Mouse (Mus musculus): ENCODE results near the gene Ppm1h. TPM values are rescaled to one million over a fixed set of nuclear protein-coding genes. Genes with fewer than 3 reads are reported as not detected.

Ppm1h gene
- total and polyA plus RNA-seq, 3 experiments = 1.2 to 1.3 (median 1.3) TPM

DNA sequence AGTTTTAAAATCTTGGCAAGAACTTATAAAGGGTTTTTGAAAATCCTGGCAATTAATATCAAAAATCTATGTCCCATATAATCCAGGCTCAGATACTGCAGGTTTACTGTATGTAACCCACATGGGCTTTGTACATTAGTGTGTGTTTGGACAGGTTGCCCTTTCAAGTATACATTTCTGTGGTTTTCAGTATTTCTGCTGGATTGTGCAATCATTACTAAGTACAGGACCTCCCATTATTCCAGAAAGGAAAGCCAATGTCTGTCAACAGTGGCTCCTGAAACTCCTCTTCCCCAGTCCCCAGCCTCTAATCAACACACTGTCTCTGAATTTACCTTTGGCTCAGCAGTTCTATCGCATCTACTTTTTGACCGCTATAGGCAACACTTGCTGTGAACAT lies 66.4 kb downstream of the Ppm1h start:
- Histone ChIP-seq H3K36me3 (replicated peaks in 1 of 2; ENCODE audit: control insufficient read depth in 1 of 2, insufficient read depth in 1 of 2, low read length in 1 of 2) (no peaks in the 10 kb centered on the region), H3K79me2 (replicated peaks; ENCODE audit: control insufficient read depth, extremely low read depth, insufficient read depth, poor library complexity, severe bottlenecking) (no peaks in the 10 kb centered on the region), H3K27me3 (replicated peaks) (no peaks in the 10 kb centered on the region), H3K9ac (ENCODE audit: insufficient read depth, low read depth) (no peak overlapping the region), H3K9me3 (replicated peaks; ENCODE audit: low read length) (no peaks in the 10 kb centered on the region), H3K4me3 (replicated peaks in 1 of 3; ENCODE audit: low read depth in 2 of 3, low read length in 2 of 3, poor library complexity in 1 of 3) (no peak overlapping the region), H3K4me2 (ENCODE audit: insufficient read depth, low read depth, poor library complexity, severe bottlenecking) (no peak overlapping the region), H3K4me1 (ENCODE audit: control insufficient read depth in 1 of 2, insufficient read depth in 2 of 2) (peaks cover 9 to 17% of the 10 kb centered on the region in 2 experiments), H3K27ac (ENCODE audit: insufficient read depth, low read depth) (no peak overlapping the region)
- TF ChIP-seq CHD1 (IDR thresholded peaks at IDR 0.05; ENCODE audit: low read depth, low read length) = no peak
- no peak for TF ChIP-seq ZNF384 (IDR thresholded peaks at IDR 0.05; ENCODE audit: low read depth, low read length)
- no peak for TF ChIP-seq EP300 (IDR thresholded peaks at IDR 0.05; ENCODE audit: low read length)
- no peak for TF ChIP-seq ZC3H11A (IDR thresholded peaks at IDR 0.05; ENCODE audit: low read depth, low read length)
- TF ChIP-seq SMC3 (IDR thresholded peaks at IDR 0.05; ENCODE audit: low read depth, low read length) = no peak
- no peak for TF ChIP-seq MYC (IDR thresholded peaks at IDR 0.05; ENCODE audit: low read depth, low read length)
- no peak for TF ChIP-seq MAX (IDR thresholded peaks at IDR 0.05; ENCODE audit: low read length)
- in situ Hi-C loops (cut with MboI; ENCODE audit: low pct_ligation_motif_present, low pct_unique_long_range_greater_than_20kb, low sequenced_read_pairs) = no loop called here
- DNase-seq (ENCODE audit: extremely low read depth) = no peak
- dilution Hi-C loops (cut with MboI; ENCODE audit: extremely low pct_ligation_motif_present, extremely low pct_unique_long_range_greater_than_20kb, low sequenced_read_pairs) = no loop called here

DNA sequence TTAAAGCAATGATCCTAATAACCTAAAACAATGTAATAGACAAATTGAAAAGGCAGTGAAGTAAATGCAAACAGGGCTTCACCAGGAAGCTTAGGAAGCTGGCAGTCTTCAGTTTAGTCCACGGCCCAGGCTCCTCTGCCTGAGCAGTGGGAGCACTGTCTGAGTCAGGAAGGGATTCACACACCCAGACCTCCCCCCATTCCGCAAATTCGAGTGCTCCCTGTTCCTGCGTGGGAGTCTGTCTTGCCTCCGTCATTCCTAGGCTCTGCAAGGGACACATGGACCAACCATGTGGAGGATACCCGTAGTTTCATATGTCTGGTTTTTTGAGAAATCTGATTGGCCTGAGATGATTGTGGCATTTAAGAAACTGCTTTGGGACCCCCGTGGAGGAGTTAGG lies 67.6 kb downstream of the Ppm1h start:
- H3K4me1 ChIP-seq (ENCODE audit: control insufficient read depth in 1 of 2, insufficient read depth in 2 of 2) = peaks cover 9 to 16% of the 10 kb centered on the region in 2 experiments
- H3K9me3 ChIP-seq (replicated peaks; ENCODE audit: low read length) = no peaks in the 10 kb centered on the region
- H3K27me3 ChIP-seq (replicated peaks) = no peaks in the 10 kb centered on the region
- dilution Hi-C loops (cut with MboI; ENCODE audit: extremely low pct_ligation_motif_present, extremely low pct_unique_long_range_greater_than_20kb, low sequenced_read_pairs) = no loop called here
- no peak overlapping the region for H3K9ac ChIP-seq (ENCODE audit: insufficient read depth, low read depth)
- no peak overlapping the region for H3K4me2 ChIP-seq (ENCODE audit: insufficient read depth, low read depth, poor library complexity, severe bottlenecking)
- no peaks in the 10 kb centered on the region for H3K79me2 ChIP-seq (replicated peaks; ENCODE audit: control insufficient read depth, extremely low read depth, insufficient read depth, poor library complexity, severe bottlenecking)
- H3K36me3 ChIP-seq (replicated peaks in 1 of 2; ENCODE audit: control insufficient read depth in 1 of 2, insufficient read depth in 1 of 2, low read length in 1 of 2) = no peaks in the 10 kb centered on the region
- DNase-seq (ENCODE audit: extremely low read depth) = no peak
- TF ChIP-seq NRF1 (IDR thresholded peaks at IDR 0.05; ENCODE audit: low read depth, low read length) = no peak
- no peak for TF ChIP-seq USF1 (IDR thresholded peaks at IDR 0.05; ENCODE audit: low read depth, low read length)
- no peak for TF ChIP-seq GABPA (IDR thresholded peaks at IDR 0.05; ENCODE audit: insufficient replicate concordance, low read depth, low read length)
- no peak for TF ChIP-seq MYC (IDR thresholded peaks at IDR 0.05; ENCODE audit: low read depth, low read length)
- no peak for TF ChIP-seq IRF4 (IDR thresholded peaks at IDR 0.05; ENCODE audit: low read depth, low read length)
- TF ChIP-seq ZKSCAN1 (IDR thresholded peaks at IDR 0.05; ENCODE audit: borderline replicate concordance, low read depth, low read length) = no peak
- TF ChIP-seq ETS1 (conservative IDR thresholded peaks at IDR 0.05; ENCODE audit: low read depth, low read length) = no peak
- TF ChIP-seq EP300 (IDR thresholded peaks at IDR 0.05; ENCODE audit: low read length) = no peak
- TF ChIP-seq JUND (conservative IDR thresholded peaks at IDR 0.05; ENCODE audit: low read depth, low read length) = no peak
- no peak for TF ChIP-seq TBP (conservative IDR thresholded peaks at IDR 0.05; ENCODE audit: low read depth, low read length)
- TF ChIP-seq MAX (IDR thresholded peaks at IDR 0.05; ENCODE audit: low read length) = no peak
- TF ChIP-seq ZC3H11A (IDR thresholded peaks at IDR 0.05; ENCODE audit: low read depth, low read length) = no peak
- TF ChIP-seq ZMIZ1 (IDR thresholded peaks at IDR 0.05; ENCODE audit: low read depth, low read length) = no peak
- no peak overlapping the region for H3K27ac ChIP-seq (ENCODE audit: insufficient read depth, low read depth)
- in situ Hi-C loops (cut with MboI; ENCODE audit: low pct_ligation_motif_present, low pct_unique_long_range_greater_than_20kb, low sequenced_read_pairs) = no loop called here
- H3K4me3 ChIP-seq (replicated peaks in 1 of 3; ENCODE audit: low read depth in 2 of 3, low read length in 2 of 3, poor library complexity in 1 of 3) = no peak overlapping the region
